Mouse (Mus musculus): ENCODE results near the gene Fbxl5. TPM values are rescaled to one million over a fixed set of nuclear protein-coding genes. Genes with fewer than 3 reads are reported as not detected.
A peak's percentile ranks its signal among the peaks of the same experiment; 100 is the strongest.

Gene Fbxl5
- total and polyA plus RNA-seq, 2 experiments from 2014 or later = 84.5 to 122 TPM

- no peak for TF ChIP-seq CTCF (IDR thresholded peaks at IDR 0.05)
- no peaks in the 10 kb centered on the region for H3K9me3 ChIP-seq (ENCODE audit: low read length)
- ATAC-seq (ENCODE audit: low FRiP score) = no peak
- H3K4me3 ChIP-seq (ENCODE audit: low read depth, low read length) = no peak overlapping the region
- WGBS = 89% methylated on average over 4 of the region's 4 CpGs
- no peaks in the 10 kb centered on the region for H3K36me3 ChIP-seq (ENCODE audit: insufficient read depth, low read length)
- no peak for DNase-seq (ENCODE audit: low spot score)
- H3K4me2 ChIP-seq (ENCODE audit: low read depth, low read length, poor library complexity, severe bottlenecking) = no peak overlapping the region
- H3K4me1 ChIP-seq (ENCODE audit: insufficient read depth, low read length) = no peaks in the 10 kb centered on the region
- no peak overlapping the region for H3K9ac ChIP-seq (replicated peaks; ENCODE audit: low read length, poor library complexity, severe bottlenecking)
- no peak overlapping the region for H3K27ac ChIP-seq (ENCODE audit: low read depth, low read length)
- no peaks in the 10 kb centered on the region for H3K27me3 ChIP-seq (ENCODE audit: insufficient read depth, low read length)
Observed at GRCm38 (mm10) chr5:43786607-43787006, 34.8 kb downstream of the Fbxl5 start.

DNA sequence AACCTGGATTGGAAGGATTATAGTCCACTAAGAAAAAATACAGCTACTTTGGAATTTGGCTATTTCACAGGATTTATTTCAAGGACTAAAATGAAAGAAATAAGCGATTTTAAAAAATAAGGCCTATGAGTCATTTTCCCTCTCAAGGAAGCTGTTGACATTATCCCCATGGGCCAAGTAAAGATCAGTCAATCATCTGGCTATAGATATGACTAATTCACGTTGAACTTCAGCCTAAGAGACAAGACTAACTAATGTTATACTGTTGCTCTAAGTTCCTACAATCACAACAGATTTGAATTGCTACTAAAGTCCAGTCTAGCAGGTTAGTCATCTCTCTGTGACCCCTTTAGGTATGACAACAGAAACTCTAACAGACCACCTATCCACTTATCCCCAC lies 37.4 kb downstream of the Fbxl5 start:
- peaks cover 6% of the 10 kb centered on the region; the same call in 1 of the 2 replicates for H3K4me1 ChIP-seq (ENCODE audit: insufficient read depth, low read length)
- no peaks in the 10 kb centered on the region for H3K9me3 ChIP-seq (ENCODE audit: low read length)
- no peaks in the 10 kb centered on the region for H3K36me3 ChIP-seq (ENCODE audit: insufficient read depth, low read length)
- H3K4me2 ChIP-seq (ENCODE audit: low read depth, low read length, poor library complexity, severe bottlenecking) = no peak overlapping the region
- no peaks in the 10 kb centered on the region for H3K27me3 ChIP-seq (ENCODE audit: insufficient read depth, low read length)
- 89% methylated on average over 2 of the region's 2 CpGs for WGBS
- H3K27ac ChIP-seq (ENCODE audit: low read depth, low read length) = no peak overlapping the region
- H3K9ac ChIP-seq (replicated peaks; ENCODE audit: low read length, poor library complexity, severe bottlenecking) = no peak overlapping the region
- ATAC-seq (ENCODE audit: low FRiP score) = no peak
- no peak overlapping the region for H3K4me3 ChIP-seq (ENCODE audit: low read depth, low read length)
- no peak for TF ChIP-seq CTCF (IDR thresholded peaks at IDR 0.05)
- no peak for DNase-seq (ENCODE audit: low spot score)

- peak overlapping the region; percentile 96 for H3K9ac ChIP-seq (replicated peaks; ENCODE audit: low read length, poor library complexity, severe bottlenecking)
- H3K9me3 ChIP-seq (ENCODE audit: low read length) = no peaks in the 10 kb centered on the region
- DNase-seq (ENCODE audit: low spot score) (peak; percentile 90), ATAC-seq (ENCODE audit: low FRiP score) (peak; percentile 92)
- H3K27me3 ChIP-seq (ENCODE audit: insufficient read depth, low read length) = no peaks in the 10 kb centered on the region
- H3K27ac ChIP-seq (ENCODE audit: low read depth, low read length) = peak overlapping the region; percentile 100
- H3K4me2 ChIP-seq (ENCODE audit: low read depth, low read length, poor library complexity, severe bottlenecking) = peak overlapping the region; percentile 89
- WGBS = 4% methylated on average over 59 of the region's 82 CpGs
- peaks cover 6% of the 10 kb centered on the region; the same call in 1 of the 2 replicates for H3K4me1 ChIP-seq (ENCODE audit: insufficient read depth, low read length)
- TF ChIP-seq CTCF (IDR thresholded peaks at IDR 0.05) = no peak
- no peaks in the 10 kb centered on the region for H3K36me3 ChIP-seq (ENCODE audit: insufficient read depth, low read length)
- peak overlapping the region; percentile 90 for H3K4me3 ChIP-seq (ENCODE audit: low read depth, low read length)
Observed at GRCm38 (mm10) chr5:43781977-43782930, 39.2 kb downstream of the Fbxl5 start.

- DNase-seq (ENCODE audit: low spot score) = no peak
- H3K9me3 ChIP-seq (ENCODE audit: low read length) = no peaks in the 10 kb centered on the region
- H3K4me2 ChIP-seq (ENCODE audit: low read depth, low read length, poor library complexity, severe bottlenecking) = peak overlapping the region; percentile 68
- H3K27me3 ChIP-seq (ENCODE audit: insufficient read depth, low read length) = no peaks in the 10 kb centered on the region
- peak overlapping the region; percentile 100 for H3K27ac ChIP-seq (ENCODE audit: low read depth, low read length)
- 0% methylated on average over 23 of the region's 61 CpGs for WGBS
- peak overlapping the region; percentile 90 for H3K4me3 ChIP-seq (ENCODE audit: low read depth, low read length)
- TF ChIP-seq CTCF (IDR thresholded peaks at IDR 0.05) = no peak
- peak overlapping the region; percentile 96 for H3K9ac ChIP-seq (replicated peaks; ENCODE audit: low read length, poor library complexity, severe bottlenecking)
- H3K4me1 ChIP-seq (ENCODE audit: insufficient read depth, low read length) = peaks cover 6% of the 10 kb centered on the region; the same call in 1 of the 2 replicates
- no peaks in the 10 kb centered on the region for H3K36me3 ChIP-seq (ENCODE audit: insufficient read depth, low read length)
- peak; percentile 76 for ATAC-seq (ENCODE audit: low FRiP score)
Observed at GRCm38 (mm10) chr5:43781423-43781976, 39.9 kb downstream of the Fbxl5 start.

GRCm38 (mm10) chr5:43778583-43778982 lies 42.9 kb downstream of the Fbxl5 start:
- Histone ChIP-seq H3K9ac (replicated peaks; ENCODE audit: low read length, poor library complexity, severe bottlenecking) (no peak overlapping the region), H3K4me3 (ENCODE audit: low read depth, low read length) (no peak overlapping the region), H3K27me3 (ENCODE audit: insufficient read depth, low read length) (no peaks in the 10 kb centered on the region), H3K9me3 (ENCODE audit: low read length) (no peaks in the 10 kb centered on the region), H3K4me2 (ENCODE audit: low read depth, low read length, poor library complexity, severe bottlenecking) (no peak overlapping the region), H3K27ac (ENCODE audit: low read depth, low read length) (no peak overlapping the region), H3K36me3 (ENCODE audit: insufficient read depth, low read length) (no peaks in the 10 kb centered on the region), H3K4me1 (ENCODE audit: insufficient read depth, low read length) (peaks cover 6% of the 10 kb centered on the region; the same call in 1 of the 2 replicates)
- no peak for ATAC-seq (ENCODE audit: low FRiP score)
- no peak for DNase-seq (ENCODE audit: low spot score)
- 96% methylated on average over 3 of the region's 3 CpGs for WGBS
- no peak for TF ChIP-seq CTCF (IDR thresholded peaks at IDR 0.05)

- Histone ChIP-seq H3K9me3 (ENCODE audit: low read length) (no peaks in the 10 kb centered on the region), H3K27ac (ENCODE audit: low read depth, low read length) (no peak overlapping the region), H3K36me3 (ENCODE audit: insufficient read depth, low read length) (no peaks in the 10 kb centered on the region), H3K4me2 (ENCODE audit: low read depth, low read length, poor library complexity, severe bottlenecking) (no peak overlapping the region), H3K4me3 (ENCODE audit: low read depth, low read length) (no peak overlapping the region), H3K4me1 (ENCODE audit: insufficient read depth, low read length) (peaks cover 6% of the 10 kb centered on the region; the same call in 1 of the 2 replicates), H3K9ac (replicated peaks; ENCODE audit: low read length, poor library complexity, severe bottlenecking) (no peak overlapping the region), H3K27me3 (ENCODE audit: insufficient read depth, low read length) (no peaks in the 10 kb centered on the region)
- TF ChIP-seq CTCF (IDR thresholded peaks at IDR 0.05) = no peak
- no peak for DNase-seq (ENCODE audit: low spot score)
- ATAC-seq (ENCODE audit: low FRiP score) = no peak
- WGBS = 63% methylated on average over 1 of the region's 1 CpGs
Observed at GRCm38 (mm10) chr5:43776993-43777392, 44.4 kb downstream of the Fbxl5 start.
